Mouse (Mus musculus): ENCODE measurements at regions not wholly inside any gene's neighbourhood (a gene's known extent, or its start where the extent isn't known, plus 50 kb on each side); places are given as distances from the start of the nearest gene placed in this dataset.

GRCm38 (mm10) chr9:33080271-33080670, 444.2 kb downstream of the Ets1 start:
- TF ChIP-seq CTCF (IDR thresholded peaks at IDR 0.05; ENCODE audit: low read depth) (no peak), EP300 (IDR thresholded peaks at IDR 0.05; ENCODE audit: low read depth) (no peak)
